Mouse (Mus musculus): ENCODE measurements around the gene Srp9.
"Not testable (repeated sequence)": the region's sequence is repeated elsewhere in the genome, so short reads cannot be mapped to it uniquely, and the experiment has no call there.

Srp9 gene

DNA sequence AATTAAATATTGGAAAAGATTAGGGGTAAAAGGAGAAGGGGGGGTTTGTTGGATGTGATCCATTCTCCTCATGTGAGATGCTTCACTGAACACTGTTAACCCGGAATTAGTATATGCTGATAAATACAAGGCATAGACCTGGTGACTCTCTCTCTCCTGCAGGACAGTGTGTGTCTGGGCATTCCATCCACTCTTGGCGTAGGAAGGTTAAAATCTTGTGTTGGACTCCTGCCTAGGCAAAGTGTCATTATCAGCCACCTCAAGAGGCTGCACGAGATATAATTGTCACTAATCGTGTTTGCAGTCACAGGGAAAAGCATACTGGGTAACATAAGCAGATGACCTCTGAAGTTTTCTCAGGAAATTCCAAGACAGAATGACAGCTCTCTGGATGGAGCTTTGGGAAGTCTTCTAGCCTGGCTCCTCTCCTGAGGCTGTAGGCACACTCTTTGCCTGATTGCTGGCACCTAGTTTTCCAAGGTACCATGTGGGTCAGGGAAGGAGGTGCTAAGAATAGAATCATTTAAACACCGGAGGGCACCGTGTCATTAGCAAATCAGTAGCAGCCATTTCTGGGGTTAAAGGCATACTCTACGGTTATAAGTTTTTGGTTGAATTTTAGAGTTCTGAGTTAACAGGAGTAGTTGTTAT, 24.5 kb downstream of the Srp9 start:
- no peak for DNase-seq

DNA sequence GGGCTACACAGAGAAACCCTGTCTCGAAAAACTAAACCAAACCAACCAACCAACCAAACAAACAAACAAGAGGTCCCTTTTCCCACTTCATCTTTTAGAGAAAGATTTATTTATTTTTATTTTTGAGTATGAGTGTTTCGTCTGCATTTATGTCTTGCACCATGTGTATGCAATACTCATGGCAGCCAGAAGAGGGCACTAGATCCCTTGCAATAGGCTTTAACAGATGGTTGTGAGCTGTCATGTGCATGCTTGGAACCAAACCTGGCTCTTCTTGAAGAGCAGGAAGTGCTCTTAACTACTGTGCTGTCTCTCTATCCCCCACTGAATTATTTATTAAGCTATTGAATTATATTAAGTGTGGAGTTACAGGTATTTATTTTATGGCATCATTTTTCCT, 25.4 kb downstream of the Srp9 start:
- peak; percentile 28 for DNase-seq

DNA sequence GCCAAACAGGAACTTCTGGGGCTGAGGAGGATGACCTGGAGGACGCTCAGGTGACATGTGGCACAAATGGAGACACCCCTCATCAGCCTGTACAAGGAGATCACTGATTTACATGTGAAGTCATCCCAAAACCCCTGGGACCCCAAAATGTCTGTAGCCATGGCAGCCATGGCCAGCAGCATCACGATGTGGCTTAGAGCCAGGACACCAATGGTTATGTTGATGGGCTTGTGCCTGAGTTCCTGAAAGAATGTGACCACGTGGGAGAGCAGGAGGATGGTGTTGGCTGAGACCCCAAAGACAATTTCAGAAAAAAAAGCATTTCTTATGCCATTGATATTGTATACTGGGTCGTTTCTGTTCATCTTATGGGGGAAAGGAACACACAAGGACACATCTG, 33.2 kb downstream of the Srp9 start:
- DNase-seq = no peak

DNA sequence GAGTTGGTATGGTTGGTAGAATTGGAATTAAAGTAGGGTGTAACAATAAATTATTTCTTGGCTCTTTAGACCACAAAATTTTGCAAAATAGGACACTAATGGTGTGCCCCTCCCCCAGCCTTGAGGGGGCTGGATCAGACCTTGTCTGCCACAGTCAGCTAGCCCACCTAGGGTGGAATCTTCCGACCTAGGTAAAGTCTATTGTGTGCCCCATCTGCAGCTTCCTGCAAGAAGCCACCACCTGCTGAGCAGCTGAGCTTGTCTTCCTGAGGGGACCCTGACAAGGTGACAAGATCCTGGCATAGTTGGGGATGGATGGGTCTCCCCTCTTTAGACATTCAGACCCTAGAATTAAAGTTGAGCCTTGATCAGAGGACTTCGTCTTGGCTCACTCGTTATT, 35.0 kb downstream of the Srp9 start:
- DNase-seq = no peak

DNA sequence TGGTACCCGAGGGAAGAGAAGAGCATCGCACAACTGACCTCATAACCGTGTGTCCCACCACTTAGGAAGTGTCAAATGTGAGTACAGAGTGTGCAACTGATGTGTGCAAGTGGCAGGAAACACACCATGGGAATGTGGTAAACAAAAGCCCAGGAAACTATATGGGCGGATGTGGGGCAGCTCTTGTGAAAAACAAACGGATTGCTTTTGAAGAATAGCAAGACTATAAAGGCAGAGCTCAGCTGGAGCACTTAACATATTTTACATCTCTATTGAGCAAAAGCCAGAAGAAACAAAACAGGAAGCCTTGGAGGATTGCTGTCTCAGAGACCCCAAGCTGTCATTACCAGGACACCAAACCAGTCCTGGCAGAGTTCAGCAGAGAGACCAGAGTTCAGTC, 38.4 kb downstream of the Srp9 start:
- DNase-seq = no peak

DNA sequence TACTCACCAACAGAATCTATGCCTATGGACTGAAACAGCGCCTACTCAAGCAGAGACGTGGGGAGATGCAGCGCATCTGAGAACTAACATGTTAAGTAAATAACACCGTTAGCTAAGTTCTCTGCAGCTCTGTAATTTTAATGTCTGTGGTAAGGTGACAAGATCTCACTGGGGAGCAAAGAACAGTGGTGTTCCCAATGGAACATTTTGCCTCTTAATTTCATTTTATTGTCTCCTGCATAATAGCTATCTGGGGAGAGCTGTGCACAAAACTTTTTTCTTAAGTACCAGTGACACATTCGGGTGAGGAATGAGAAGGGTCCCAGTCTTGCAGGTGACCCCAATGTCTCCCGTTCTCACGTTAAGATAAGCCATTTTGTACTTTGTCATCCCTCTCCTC, 39.8 kb downstream of the Srp9 start, which contains the start of gene Vmn1r1:
Vmn1r1 (minus strand) TSS at position 101 of the 400 bp plus-strand sequence.
- DNase-seq = no peak

DNA sequence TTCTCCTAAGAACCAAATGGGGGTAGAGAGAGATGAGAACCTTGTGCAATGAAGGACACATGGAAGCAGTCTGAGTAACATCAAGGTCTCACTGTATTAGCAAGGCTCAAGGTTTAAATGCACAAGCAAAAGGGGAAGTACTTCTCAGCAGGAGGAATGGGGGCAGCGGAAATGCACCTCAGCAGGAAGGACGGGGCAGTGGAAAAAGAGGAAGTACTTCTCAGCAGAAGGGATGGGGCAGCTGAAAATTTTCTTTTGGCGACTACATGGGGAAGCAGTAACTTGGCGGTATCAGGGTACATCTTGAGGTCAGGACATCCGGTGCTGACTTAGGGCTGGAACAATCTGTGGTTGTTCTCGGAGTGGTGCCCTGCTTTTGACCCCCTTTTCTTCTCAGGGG, 45.7 kb downstream of the Srp9 start:
- DNase-seq = not testable (repeated sequence)

DNA sequence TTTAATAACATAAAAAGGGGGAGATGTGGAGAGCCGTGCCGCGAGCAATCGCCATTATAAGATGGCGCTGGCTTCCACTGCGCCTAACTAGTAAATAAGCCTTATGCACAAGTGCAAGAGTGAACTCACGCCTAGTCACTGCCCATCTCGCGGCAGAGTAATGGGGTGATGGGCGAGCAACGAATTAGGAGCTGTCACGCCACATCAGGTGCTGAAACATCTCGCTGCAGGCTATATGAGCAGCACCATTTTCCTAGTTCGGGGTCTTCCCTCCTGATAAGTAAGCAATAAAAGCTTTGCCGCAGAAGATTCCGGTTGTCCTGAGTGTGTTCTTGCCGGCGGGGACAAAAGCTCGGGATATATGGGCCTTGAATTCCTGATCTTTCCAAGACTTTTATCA, 52.4 kb downstream of the Srp9 start:
- DNase-seq = not testable (repeated sequence)

DNA sequence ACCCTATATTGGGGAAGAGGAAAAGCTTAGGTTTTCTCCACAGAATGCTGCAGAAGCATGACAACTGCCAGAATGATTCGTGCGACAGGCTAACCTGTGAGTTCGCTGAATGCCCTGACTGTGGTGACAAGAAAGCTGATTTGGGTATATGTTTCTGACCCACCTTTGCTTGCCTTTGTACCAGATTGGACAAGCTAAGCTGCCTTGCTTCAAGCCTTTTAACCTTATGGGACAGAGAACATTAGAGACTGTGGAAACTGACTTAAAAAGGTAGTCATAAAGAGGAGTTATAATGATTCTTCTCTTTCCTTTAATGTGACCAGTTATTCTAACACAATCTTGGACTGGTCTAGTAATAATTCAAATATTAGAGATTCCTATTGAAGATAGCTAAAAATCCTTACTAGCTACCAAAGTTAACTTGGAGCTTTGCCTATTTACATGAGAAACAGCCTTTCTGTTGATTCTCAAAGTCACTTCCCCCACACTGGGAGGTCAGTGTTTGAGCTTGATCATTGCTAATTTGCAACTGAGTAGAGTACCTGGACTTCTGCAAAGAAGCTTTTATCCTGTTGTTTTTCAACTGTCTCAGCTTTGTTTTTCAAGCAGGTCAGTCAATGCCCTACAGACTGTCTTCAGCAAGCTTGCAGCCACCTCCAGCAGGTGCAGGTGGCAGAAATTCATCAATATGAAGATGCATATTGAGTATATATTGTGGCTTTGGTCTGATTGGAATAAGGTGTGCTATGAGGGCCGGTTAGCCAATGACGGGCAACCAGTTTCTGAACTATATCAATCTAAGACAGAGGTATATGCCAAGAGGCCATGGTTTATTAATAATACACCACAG, 57.1 kb downstream of the Srp9 start:
- no peak for DNase-seq

All from kidney, postnatal 10 days (tissue).